Mouse (Mus musculus) MEL (cell line): ENCODE data around the gene Ndufs8. TPM values are rescaled to one million over a fixed set of nuclear protein-coding genes. Genes with fewer than 3 reads are reported as not detected.

ENCODE experiments used
- DNase-seq: peaks from one replicate; pipeline ENCODE4 v3.0.0; 2011; ENCODE audit warnings: low read depth, low spot score
- H3K27ac ChIP-seq: 2 replicates; pipeline ENCODE4 v1.5.1; 2012; ENCODE audit warnings: low read depth, mild to moderate bottlenecking, control low read depth, low read length, moderate library complexity; ENCODE audit not compliant: control insufficient read depth
- H3K27me3 ChIP-seq, 2 experiments: fragments of 150-350 bp in 1 of 2; sonication (generic) in 1 of 2; 2 replicates each; pipeline ENCODE4 v1.6.1; 2012; ENCODE audit warnings: low read length in 2 of 2, mild to moderate bottlenecking in 2 of 2, improper control_type of control experiment in 1 of 2, moderate library complexity in 1 of 2; ENCODE audit not compliant: insufficient read depth in 2 of 2, control insufficient read depth in 1 of 2
- H3K36me3 ChIP-seq, 2 experiments: 2 replicates each; pipeline ENCODE4 v1.6.1; 2012 to 2014; ENCODE audit warnings: low read length in 2 of 2, improper control_type of control experiment in 1 of 2, inconsistent platforms in 1 of 2, mild to moderate bottlenecking in 1 of 2; ENCODE audit not compliant: insufficient read depth in 2 of 2, control insufficient read depth in 1 of 2
- H3K4me1 ChIP-seq, 2 experiments: fragments of 150-350 bp in 1 of 2; sonication (generic) in 1 of 2; 2 replicates each; pipeline ENCODE4 v1.6.1; 2012; ENCODE audit warnings: low read length in 2 of 2, improper control_type of control experiment in 1 of 2, mild to moderate bottlenecking in 1 of 2; ENCODE audit not compliant: insufficient read depth in 2 of 2, control insufficient read depth in 1 of 2
- H3K4me3 ChIP-seq, 2 experiments: fragments of 150-350 bp in 1 of 2; sonication (generic) in 1 of 2; 2 replicates each; pipeline ENCODE4 v1.5.1; 2012; ENCODE audit warnings: low read depth in 2 of 2, low read length in 2 of 2, mild to moderate bottlenecking in 2 of 2, moderate library complexity in 2 of 2, control low read depth in 1 of 2, improper control_type of control experiment in 1 of 2; ENCODE audit not compliant: control insufficient read depth in 1 of 2, insufficient read depth in 1 of 2
- H3K79me2 ChIP-seq: 2 replicates; pipeline ENCODE4 v1.6.1; 2012; ENCODE audit warnings: mild to moderate bottlenecking, low read length, moderate library complexity; ENCODE audit not compliant: control insufficient read depth, poor library complexity, insufficient read depth
- H3K9ac ChIP-seq: 2 replicates; pipeline ENCODE4 v1.6.1; 2012; ENCODE audit warnings: low read depth, mild to moderate bottlenecking, control low read depth, low read length, moderate library complexity; ENCODE audit not compliant: control insufficient read depth, poor library complexity, severe bottlenecking
- H3K9me3 ChIP-seq: fragments of 150-350 bp; sonication (generic); replicated peaks from 2 replicates; pipeline ENCODE4 v1.6.1; 2012; ENCODE audit warnings: mild to moderate bottlenecking, low read length, improper control_type of control experiment, moderate library complexity; ENCODE audit not compliant: insufficient read depth
- CHD1 ChIP-seq: IDR thresholded peaks from 2 replicates; pipeline ENCODE4 v1.6.1; 2012; ENCODE audit warnings: low read depth, mild to moderate bottlenecking, inconsistent platforms, low read length, improper control_type of control experiment
- E2F4 ChIP-seq: IDR thresholded peaks from 2 replicates; pipeline ENCODE4 v1.6.1; 2011; ENCODE audit warnings: low read depth, low read length, improper control_type of control experiment, borderline replicate concordance
- EP300 ChIP-seq, 2 experiments: IDR thresholded peaks; 2 replicates each; pipeline ENCODE4 v1.6.1; 2011; ENCODE audit warnings: improper control_type of control experiment in 2 of 2, low read length in 2 of 2, low read depth in 1 of 2, mild to moderate bottlenecking in 1 of 2
- ETS1 ChIP-seq: IDR thresholded peaks from 2 replicates; pipeline ENCODE4 v1.6.1; 2012; ENCODE audit warnings: low read depth, mild to moderate bottlenecking, inconsistent platforms, low read length, improper control_type of control experiment, moderate library complexity
- JUND ChIP-seq: IDR thresholded peaks from 2 replicates; pipeline ENCODE4 v1.6.1; 2011; ENCODE audit warnings: low read depth, mild to moderate bottlenecking, improper control_type of control experiment, low read length
- KAT2A ChIP-seq: conservative IDR thresholded peaks from 2 replicates; pipeline ENCODE4 v1.6.1; 2012; ENCODE audit warnings: low read depth, low read length, improper control_type of control experiment, inconsistent platforms
- MAFK ChIP-seq: IDR thresholded peaks from 2 replicates; pipeline ENCODE4 v1.6.1; 2011; ENCODE audit warnings: low read depth, mild to moderate bottlenecking, low read length, improper control_type of control experiment, borderline replicate concordance
- MAZ ChIP-seq: IDR thresholded peaks from 2 replicates; pipeline ENCODE4 v1.6.1; 2012; ENCODE audit warnings: low read depth, mild to moderate bottlenecking, inconsistent platforms, low read length, improper control_type of control experiment
- MXI1 ChIP-seq: IDR thresholded peaks from 2 replicates; pipeline ENCODE4 v1.6.1; 2011; ENCODE audit warnings: mild to moderate bottlenecking, low read depth, low read length, improper control_type of control experiment
- NELFE ChIP-seq: IDR thresholded peaks from 2 replicates; pipeline ENCODE4 v1.6.1; 2011; ENCODE audit warnings: low read depth, low read length, improper control_type of control experiment
- NRF1 ChIP-seq: IDR thresholded peaks from 2 replicates; pipeline ENCODE4 v1.6.1; 2014; ENCODE audit warnings: low read depth, mild to moderate bottlenecking, inconsistent platforms, low read length, improper control_type of control experiment, moderate library complexity; ENCODE audit not compliant: poor library complexity, insufficient read depth, severe bottlenecking
- POLR2A ChIP-seq, 2 experiments: IDR thresholded peaks; 2 replicates each; pipeline ENCODE4 v1.6.1; 2011 to 2012; ENCODE audit warnings: low read length in 2 of 2, mild to moderate bottlenecking in 2 of 2, control low read depth in 1 of 2, improper control_type of control experiment in 1 of 2, low read depth in 1 of 2, moderate library complexity in 1 of 2; ENCODE audit not compliant: control insufficient read depth in 1 of 2, insufficient read depth in 1 of 2, poor library complexity in 1 of 2
- POLR2AphosphoS2 ChIP-seq: IDR thresholded peaks from 2 replicates; pipeline ENCODE4 v1.6.1; 2011; ENCODE audit warnings: low read length, improper control_type of control experiment
- SIN3A ChIP-seq: IDR thresholded peaks from 2 replicates; pipeline ENCODE4 v1.6.1; 2012; ENCODE audit warnings: low read length, improper control_type of control experiment, inconsistent platforms
- SMC3 ChIP-seq: IDR thresholded peaks from 2 replicates; pipeline ENCODE4 v1.6.1; 2011; ENCODE audit warnings: low read depth, low read length, improper control_type of control experiment
- TAL1 ChIP-seq: IDR thresholded peaks from 2 replicates; pipeline ENCODE4 v1.6.1; 2012; ENCODE audit warnings: mild to moderate bottlenecking, inconsistent platforms, low read length, moderate library complexity, mixed read lengths
- TCF12 ChIP-seq: IDR thresholded peaks from 2 replicates; pipeline ENCODE4 v1.6.1; 2014; ENCODE audit warnings: low read depth, mild to moderate bottlenecking, inconsistent platforms, low read length, improper control_type of control experiment, moderate library complexity
- UBTF ChIP-seq: IDR thresholded peaks from 2 replicates; pipeline ENCODE4 v1.6.1; 2012; ENCODE audit warnings: low read depth, mild to moderate bottlenecking, inconsistent platforms, low read length, improper control_type of control experiment, moderate library complexity, borderline replicate concordance; ENCODE audit not compliant: insufficient read depth
- USF1 ChIP-seq: IDR thresholded peaks from 2 replicates; pipeline ENCODE4 v1.6.1; 2014; ENCODE audit warnings: low read depth, mild to moderate bottlenecking, inconsistent platforms, low read length, improper control_type of control experiment, moderate library complexity
- ZNF384 ChIP-seq: IDR thresholded peaks from 2 replicates; pipeline ENCODE4 v1.6.1; 2012; ENCODE audit warnings: low read depth, mild to moderate bottlenecking, inconsistent platforms, low read length, improper control_type of control experiment
- polyA plus RNA-seq, 2 experiments: library from polyadenylated mRNA; stranded (reverse) in 1 of 2; unstranded in 1 of 2; fragments of >175 nt in 1 of 2; fragments of >200 nt in 1 of 2; gene quantifications; 2 replicates each; pipeline versions ENCODE4 v1.2.1 to v1.2.4; 2012; ENCODE audit warnings: low replicate concordance in 2 of 2, low read depth in 1 of 2; ENCODE audit not compliant: insufficient read length in 2 of 2, insufficient read depth in 1 of 2, missing spikeins in 1 of 2
- total RNA-seq: library from RNA; depleted of rRNA; stranded (reverse); fragments of 300-350 nt; gene quantifications from 2 replicates; pipeline ENCODE4 v1.2.3, GENCODE M21; 2012

The Ndufs8 gene
- total and polyA plus RNA-seq, 3 experiments, result 205 to 243 TPM; not detected in 1

- Histone ChIP-seq H3K27ac (no peak overlapping the region), H3K79me2 (no peaks in the 10 kb centered on the region), H3K4me3 (no peak overlapping the region), H3K9ac (no peak overlapping the region), H3K9me3 (no peaks in the 10 kb centered on the region), H3K4me1 (peaks cover 0 to 26% of the 10 kb centered on the region in 2 experiments; a peak in 2 of 4 replicates), H3K27me3 (no peaks in the 10 kb centered on the region), H3K36me3 (peaks cover 0 to 2% of the 10 kb centered on the region in 2 experiments; a peak in 1 of 4 replicates)
- DNase-seq, result no peak
- no peak for TF ChIP-seq POLR2A (IDR thresholded peaks at IDR 0.05; ENCODE audit: control insufficient read depth in 1 of 2, insufficient read depth in 1 of 2, low read depth in 1 of 2, low read length in 2 of 2, poor library complexity in 1 of 2)
- TF ChIP-seq ZNF384, result no peak
- TF ChIP-seq MAFK, result no peak
- no peak for TF ChIP-seq E2F4
These were observed 13.7 kb upstream of the Ndufs8 start for GRCm38 (mm10) chr19:3926279-3926678.

- H3K9ac ChIP-seq, result no peak overlapping the region
- peaks cover 0 to 2% of the 10 kb centered on the region in 2 experiments; a peak in 1 of 4 replicates for H3K36me3 ChIP-seq
- no peaks in the 10 kb centered on the region for H3K79me2 ChIP-seq
- peaks cover 0 to 25% of the 10 kb centered on the region in 2 experiments; a peak in 2 of 4 replicates for H3K4me1 ChIP-seq
- TF ChIP-seq TCF12, result no peak
- no peak for TF ChIP-seq JUND
- TF ChIP-seq SMC3, result no peak
- TF ChIP-seq USF1, result peak; percentile 68
- TF ChIP-seq TAL1, result no peak
- no peak for DNase-seq
- no peak overlapping the region for H3K4me3 ChIP-seq
- H3K27me3 ChIP-seq, result no peaks in the 10 kb centered on the region
- no peak overlapping the region for H3K27ac ChIP-seq
- H3K9me3 ChIP-seq, result no peaks in the 10 kb centered on the region
These were observed 13.3 kb upstream of the Ndufs8 start for GRCm38 (mm10) chr19:3925859-3926258.

- Histone ChIP-seq H3K4me3 (no peak overlapping the region), H3K27ac (no peak overlapping the region), H3K9ac (no peak overlapping the region), H3K9me3 (no peaks in the 10 kb centered on the region), H3K36me3 (no peaks in the 10 kb centered on the region; a peak in 1 of 4 replicates), H3K27me3 (no peaks in the 10 kb centered on the region), H3K4me1 (peaks cover 0 to 17% of the 10 kb centered on the region in 2 experiments; a peak in 2 of 4 replicates), H3K79me2 (no peaks in the 10 kb centered on the region)
- no peak for DNase-seq
- TF ChIP-seq ETS1, result no peak
- no peak for TF ChIP-seq CHD1
- no peak for TF ChIP-seq POLR2AphosphoS2
- TF ChIP-seq KAT2A, result no peak
- TF ChIP-seq UBTF, result no peak
- TF ChIP-seq TAL1, result no peak
- TF ChIP-seq SIN3A, result no peak
- no peak for TF ChIP-seq MXI1
- TF ChIP-seq EP300 (IDR thresholded peaks at IDR 0.05; ENCODE audit: low read depth in 1 of 2, low read length in 2 of 2), result no peak
- TF ChIP-seq NRF1, result no peak
- no peak for TF ChIP-seq MAZ
- TF ChIP-seq USF1, result no peak
- no peak for TF ChIP-seq JUND
- TF ChIP-seq NELFE, result no peak
These were observed 12.3 kb upstream of the Ndufs8 start for GRCm38 (mm10) chr19:3924868-3925267.
